Mouse (Mus musculus): Measurements from ENCODE around the gene Ankrd44.
"Not testable (repeated sequence)": the region's sequence is repeated elsewhere in the genome, so short reads cannot be mapped to it uniquely, and the experiment has no call there.

Gene Ankrd44

DNA sequence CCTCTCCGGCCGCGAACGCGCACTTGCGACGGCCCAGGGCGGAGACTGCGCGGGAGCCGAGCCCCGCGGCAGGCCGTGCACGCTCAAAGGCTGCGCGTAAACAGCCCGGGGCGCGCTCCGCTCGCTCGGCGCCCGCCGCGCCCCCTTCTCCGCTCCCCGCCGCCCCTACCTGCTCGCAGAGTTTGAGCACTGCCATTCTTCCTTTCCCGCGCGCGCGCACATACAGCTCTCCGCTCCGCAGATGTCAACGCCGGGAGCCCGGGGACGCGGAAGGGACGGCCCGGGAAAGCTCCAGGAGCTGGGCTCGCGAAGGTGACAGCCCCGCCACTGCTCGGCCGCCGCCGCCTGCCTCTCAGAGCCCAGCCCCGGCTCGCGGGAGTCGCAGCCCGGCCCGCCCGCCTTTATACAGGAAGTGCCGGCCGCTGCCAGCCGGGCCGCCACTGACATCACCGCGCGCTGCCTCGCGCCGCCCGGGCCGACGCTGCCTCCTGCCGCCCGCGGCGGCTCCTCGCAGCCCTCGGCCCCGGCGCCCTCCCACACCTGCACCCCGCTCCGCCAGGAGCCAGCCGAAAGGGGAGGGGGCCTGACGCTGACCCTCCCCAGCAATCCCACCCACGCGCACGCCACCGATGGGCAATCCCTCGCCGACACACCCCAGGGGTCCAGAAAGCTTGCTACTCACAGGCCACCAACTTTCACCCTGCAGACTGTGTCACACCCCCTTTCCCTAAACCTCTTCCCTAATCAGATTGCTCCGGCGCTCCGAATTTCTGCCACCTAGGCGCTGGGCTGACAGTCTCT is at the start of gene Ankrd44:
Gene Ankrd44, minus strand, starts transcription at position 417 of the 801 bp plus-strand sequence.
- peak; percentile 51 for DNase-seq (ENCODE audit: low spot score)

DNA sequence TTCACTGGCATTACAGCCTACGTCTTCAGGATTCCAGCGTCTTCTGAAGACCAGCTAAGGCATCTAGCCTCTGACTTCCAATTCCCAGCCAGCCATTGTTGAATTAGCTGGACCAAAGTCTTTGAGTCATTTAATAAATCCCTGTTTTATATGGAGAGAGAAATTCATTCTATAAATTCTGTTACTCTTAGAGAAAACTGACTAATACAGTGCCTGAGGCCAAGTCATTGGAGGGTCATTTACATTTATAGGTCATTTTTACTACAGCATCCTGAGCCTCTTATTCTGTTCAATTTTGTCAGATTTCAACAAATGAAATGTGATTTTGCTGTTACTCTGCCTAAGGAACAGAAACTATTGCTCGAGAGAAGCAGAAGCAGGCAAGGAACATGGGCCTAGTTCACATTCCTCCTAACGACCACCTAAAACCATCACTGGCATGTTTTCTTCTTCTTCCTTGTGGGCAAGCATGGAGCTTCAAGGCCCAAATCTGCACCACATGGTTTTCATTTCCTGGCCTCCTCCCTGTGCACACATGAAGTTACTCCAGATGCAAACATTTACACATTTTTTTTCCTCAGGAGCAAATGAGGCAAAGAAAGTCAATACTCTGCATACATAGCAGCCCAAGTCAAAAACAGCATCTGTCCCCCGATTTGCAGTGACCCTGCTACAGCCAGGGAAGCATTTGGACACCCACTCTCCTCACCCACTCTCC is 45.7 kb upstream of the Ankrd44 start:
- no peak for DNase-seq (ENCODE audit: low spot score)

- DNase-seq (ENCODE audit: low spot score): no peak
These were observed 40.7 kb upstream of the Ankrd44 start for GRCm38 (mm10) chr1:54966858-54967257.

GRCm38 (mm10) chr1:54965159-54965995 is 39.2 kb upstream of the Ankrd44 start:
- DNase-seq (ENCODE audit: low spot score): no peak

- DNase-seq (ENCODE audit: low spot score): no peak
These were observed 35.5 kb upstream of the Ankrd44 start for GRCm38 (mm10) chr1:54961724-54962123.

GRCm38 (mm10) chr1:54960613-54961165 is 34.5 kb upstream of the Ankrd44 start:
- no peak for DNase-seq (ENCODE audit: low spot score)

- DNase-seq (ENCODE audit: low spot score): no peak
These were observed 32.3 kb upstream of the Ankrd44 start for GRCm38 (mm10) chr1:54958525-54958924.

- not testable (repeated sequence) for DNase-seq (ENCODE audit: low spot score)
These were observed 30.8 kb upstream of the Ankrd44 start for GRCm38 (mm10) chr1:54956995-54957394.

- no peak for DNase-seq (ENCODE audit: low spot score)
These were observed 28.7 kb upstream of the Ankrd44 start for GRCm38 (mm10) chr1:54954856-54955255.

GRCm38 (mm10) chr1:54944648-54945047 is 18.5 kb upstream of the Ankrd44 start:
- DNase-seq (ENCODE audit: low spot score): no peak

DNA sequence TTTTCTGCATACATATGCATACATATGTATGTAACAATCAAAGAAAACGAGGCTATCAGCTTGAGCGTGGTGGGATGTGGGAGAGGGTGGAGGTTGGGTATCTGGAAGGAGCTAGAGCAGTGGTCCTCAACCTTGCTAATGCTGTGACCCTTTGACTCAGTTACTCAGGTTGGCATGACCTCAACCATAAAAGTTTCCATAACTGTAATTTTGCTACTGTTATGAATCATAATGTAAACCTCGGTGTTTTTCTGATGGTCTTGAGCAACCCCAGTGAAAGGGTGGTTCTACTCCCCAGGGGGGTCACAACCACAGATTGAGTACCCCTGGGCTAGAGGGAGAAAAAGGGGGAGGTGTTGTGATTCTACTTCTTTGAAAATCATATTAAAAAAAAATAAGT is 9.3 kb upstream of the Ankrd44 start:
- no peak for DNase-seq (ENCODE audit: low spot score)

DNA sequence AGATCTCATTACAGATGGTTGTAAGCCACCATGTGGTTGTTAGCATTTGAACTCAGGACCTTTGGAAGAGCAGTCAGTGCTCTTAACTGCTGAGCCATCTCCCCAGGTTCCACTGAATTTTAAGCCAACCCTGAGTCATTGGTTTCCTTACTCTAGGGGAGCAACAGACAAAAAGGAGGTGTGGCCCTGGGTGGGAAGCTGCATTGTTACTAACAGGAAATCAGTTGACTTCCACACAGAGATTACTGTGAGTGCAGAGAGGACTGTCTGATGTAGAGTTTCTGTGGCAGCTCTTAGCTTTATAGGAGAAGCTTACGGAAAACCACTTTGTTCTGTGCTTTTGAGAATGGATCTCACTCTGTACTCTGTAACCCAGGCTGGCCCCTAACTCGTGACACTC is 8.7 kb upstream of the Ankrd44 start:
- DNase-seq (ENCODE audit: low spot score): no peak

- no peak for DNase-seq (ENCODE audit: low spot score)
These were observed 7.5 kb upstream of the Ankrd44 start for GRCm38 (mm10) chr1:54933646-54934045.

DNA sequence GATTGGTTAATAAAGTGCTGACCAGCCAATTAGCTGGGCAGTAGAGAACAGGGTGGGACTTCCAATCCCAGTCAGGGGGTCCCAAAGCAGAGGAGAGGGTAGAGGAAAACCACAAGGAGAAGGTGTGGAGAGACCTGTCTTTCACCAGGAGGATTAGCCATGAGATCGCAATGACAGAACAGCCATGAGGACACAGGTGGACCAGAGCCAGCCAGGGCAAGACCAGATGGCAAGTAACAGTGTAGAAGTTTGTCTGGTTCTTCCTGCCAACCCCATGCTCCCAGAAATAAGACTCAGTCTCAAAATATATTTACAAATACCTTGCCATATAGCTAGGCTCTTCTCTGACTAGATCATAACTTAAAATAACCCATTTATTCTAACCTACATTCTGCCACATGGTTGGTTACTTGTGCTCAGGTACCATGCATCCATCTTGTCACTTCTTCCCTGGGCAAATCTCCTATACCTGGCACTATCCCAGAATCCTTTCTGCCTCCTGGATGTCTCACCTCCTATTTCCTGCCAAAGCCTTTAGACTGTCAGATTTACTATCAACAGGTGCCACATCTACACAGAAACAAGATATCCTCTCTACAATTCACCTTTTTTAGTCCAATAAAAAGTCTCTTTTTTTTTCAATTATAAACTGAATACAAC is 6.4 kb upstream of the Ankrd44 start:
- no peak for DNase-seq (ENCODE audit: low spot score)

DNA sequence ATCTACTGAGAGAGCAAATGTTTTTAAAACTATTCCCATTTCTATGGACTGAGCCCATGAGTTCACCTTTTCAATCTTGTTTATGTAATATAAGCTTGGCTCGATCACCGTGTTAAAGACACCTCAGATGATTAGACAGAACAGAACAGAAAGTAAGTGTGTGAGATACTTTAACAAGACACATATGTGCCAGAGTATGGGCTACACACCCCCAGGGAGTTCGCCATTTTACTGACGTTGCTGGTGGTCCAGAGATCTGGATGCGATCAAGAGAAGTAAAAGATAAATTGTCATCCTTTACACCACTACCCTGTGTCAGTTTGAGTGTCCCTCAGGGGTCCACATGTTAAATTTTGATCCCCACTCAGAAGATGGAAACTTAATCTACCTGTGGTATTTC is 5.0 kb upstream of the Ankrd44 start:
- DNase-seq (ENCODE audit: low spot score): no peak

DNA sequence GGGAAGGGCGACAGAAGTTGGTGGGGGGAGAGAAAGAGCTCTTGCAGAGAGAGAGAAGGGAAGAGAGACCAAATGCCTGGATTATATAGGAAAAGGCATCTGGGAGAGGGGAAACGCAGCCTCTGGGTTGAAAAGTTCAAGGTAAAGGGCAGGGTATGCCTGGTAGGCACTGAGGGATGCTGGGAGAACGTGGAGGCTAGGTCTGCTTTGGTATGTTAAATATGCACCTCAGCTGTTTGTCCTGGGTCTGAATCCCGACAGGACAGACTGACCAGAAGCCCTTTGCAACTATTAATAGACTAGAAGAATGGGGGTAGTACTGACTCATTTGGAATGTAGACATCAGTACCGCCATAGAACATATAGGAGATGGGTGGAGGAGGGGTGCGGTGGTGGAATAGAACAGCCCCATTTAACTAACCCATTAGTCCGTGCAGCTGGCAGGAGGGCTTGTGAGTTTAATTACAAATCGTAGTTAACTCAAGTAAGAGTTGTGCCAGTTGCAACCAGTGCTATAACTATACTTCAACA is 4.5 kb upstream of the Ankrd44 start:
- no peak for DNase-seq (ENCODE audit: low spot score)

- DNase-seq (ENCODE audit: low spot score): no peak
These were observed 694 bp downstream of the Ankrd44 start for GRCm38 (mm10) chr1:54925451-54925934.

- DNase-seq (ENCODE audit: low spot score): no peak
These were observed 1.4 kb downstream of the Ankrd44 start for GRCm38 (mm10) chr1:54924760-54925159.

- DNase-seq (ENCODE audit: low spot score): no peak
These were observed 1.9 kb downstream of the Ankrd44 start for GRCm38 (mm10) chr1:54924309-54924685.

GRCm38 (mm10) chr1:54923366-54924308 is 2.5 kb downstream of the Ankrd44 start:
- DNase-seq (ENCODE audit: low spot score): no peak
